Mouse (Mus musculus) limb, embryonic 11.5 days (tissue): Measurements from ENCODE around the gene Dcun1d2. TPM values are rescaled to one million over a fixed set of nuclear protein-coding genes. Genes with fewer than 3 reads are reported as not detected.
"Not testable (repeated sequence)": the region's sequence is repeated elsewhere in the genome, so short reads cannot be mapped to it uniquely, and the experiment has no call there.

ENCODE experiments used
- ATAC-seq: fragments of 200-750 bp; cut with Nextera tagmentation; 2 replicates; pipeline ENCODE4 v1.8.0; 2017; ENCODE audit warnings: low read depth; ENCODE audit not compliant: insufficient number of reproducible peaks, low FRiP score, low TSS enrichment
- DNase-seq: peaks from one replicate; pipeline ENCODE4 v3.0.0-alpha.2; 2015; ENCODE audit warnings: low spot score
- H3K27ac ChIP-seq: fragments of 300-500 bp; sonication (generic); replicated peaks from 2 replicates; pipeline ENCODE4 v1.5.1; 2014; ENCODE audit warnings: low read depth, mild to moderate bottlenecking, low read length
- H3K27me3 ChIP-seq: fragments of 300-500 bp; sonication (generic); 2 replicates; pipeline ENCODE4 v1.6.1; 2014; ENCODE audit warnings: mild to moderate bottlenecking, low read length, mixed read lengths; ENCODE audit not compliant: control insufficient read depth, insufficient read depth
- H3K36me3 ChIP-seq: fragments of 300-500 bp; sonication (generic); 2 replicates; pipeline ENCODE4 v1.6.1; 2014; ENCODE audit warnings: mild to moderate bottlenecking, low read length, moderate library complexity, mixed read lengths; ENCODE audit not compliant: control insufficient read depth, insufficient read depth
- H3K4me1 ChIP-seq: fragments of 300-500 bp; sonication (generic); 2 replicates; pipeline ENCODE4 v1.6.1; 2014; ENCODE audit warnings: low read length, mixed read lengths; ENCODE audit not compliant: control insufficient read depth, insufficient read depth
- H3K4me2 ChIP-seq: fragments of 300-500 bp; sonication (generic); 2 replicates; pipeline ENCODE4 v1.6.1; 2014; ENCODE audit warnings: low read depth, mild to moderate bottlenecking, moderate library complexity; ENCODE audit not compliant: severe bottlenecking
- H3K4me3 ChIP-seq: fragments of 300-500 bp; sonication (generic); 2 replicates; pipeline ENCODE4 v1.5.1; 2014; ENCODE audit warnings: low read depth, low read length
- H3K9ac ChIP-seq: fragments of 300-500 bp; sonication (generic); 2 replicates; pipeline ENCODE4 v1.6.1; 2014; ENCODE audit warnings: mild to moderate bottlenecking, low read length
- H3K9me3 ChIP-seq: fragments of 300-500 bp; sonication (generic); 2 replicates; pipeline ENCODE4 v1.6.1; 2016; ENCODE audit warnings: low read length; ENCODE audit not compliant: control insufficient read depth
- WGBS: fragments of 180-500 bp; shearing (Covaris S2); extraction: QIAGEN DNeasy Blood & Tissue Kit; methylation state at CpG from one replicate; pipeline ENCODE4 v1.1.7; 2014; 5-methylcytosine and 5-hydroxymethylcytosine counted together
- polyA plus RNA-seq: library from polyadenylated mRNA; unstranded; fragments of >200 nt; fragmentation: Nextera tagmentation; extraction: Ambion mirVana; gene quantifications from 2 replicates; pipeline ENCODE4 v1.2.1, GENCODE M21; 2014

The Dcun1d2 gene
- polyA plus RNA-seq: 26.9 and 28.7 TPM in 2 replicates

DNA sequence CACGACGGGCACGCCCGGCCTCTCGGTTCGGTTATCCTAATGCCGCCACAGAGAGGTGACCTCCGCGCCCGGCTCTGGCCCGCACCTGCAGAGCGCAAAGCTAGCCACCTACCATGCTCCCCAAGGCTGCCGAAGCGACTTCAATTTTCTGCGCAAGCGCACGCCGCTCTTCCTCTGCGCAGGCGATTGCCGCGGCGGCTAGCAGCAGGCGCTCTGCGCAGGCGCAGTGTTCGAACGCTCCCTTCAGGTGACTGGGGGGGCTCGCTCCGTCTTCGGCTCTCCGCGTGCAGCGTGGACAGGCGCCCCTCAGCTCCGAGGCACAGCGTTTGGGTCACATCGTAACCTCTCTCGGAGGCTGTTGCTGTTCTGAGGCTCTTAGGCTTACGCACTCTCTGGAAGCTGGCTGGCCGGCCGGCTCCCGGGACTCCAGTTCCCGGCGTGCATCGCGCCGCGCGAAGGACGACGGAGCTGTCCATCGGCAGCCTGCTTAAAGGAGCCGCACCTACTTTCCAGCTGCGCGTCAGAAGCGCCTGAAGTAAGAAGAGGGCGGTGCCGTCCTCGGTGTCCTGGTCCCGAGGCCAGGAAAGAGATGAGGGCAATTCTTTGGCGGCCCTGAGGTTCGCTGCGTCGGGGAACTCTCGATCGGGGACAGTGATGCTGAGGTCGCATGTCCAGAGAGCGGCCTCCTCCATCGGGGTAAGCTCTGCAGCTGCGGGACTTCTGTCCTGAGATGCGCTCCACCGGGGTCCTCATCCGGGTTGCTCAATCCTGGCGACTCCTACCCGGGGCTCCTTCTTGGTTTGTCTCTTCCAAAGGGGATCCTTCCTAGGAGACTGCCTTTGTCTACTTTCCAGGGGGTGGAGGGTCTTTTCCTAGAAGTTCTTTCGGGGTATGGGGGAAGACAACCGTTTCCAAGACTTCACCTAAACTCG, at the start of gene Dcun1d2, which contains the start of gene Tmco3:
TSS of gene Dcun1d2 (minus strand) at position 440 of the 932 bp plus-strand sequence.
TSS of gene Tmco3 (plus strand) at position 499 of the 932 bp plus-strand sequence.
- H3K27ac ChIP-seq: peak within 1 kb of the TSS; percentile 70
- no peaks in the 10 kb centered on the region for H3K27me3 ChIP-seq
- no peaks in the 10 kb centered on the region for H3K36me3 ChIP-seq
- H3K9ac ChIP-seq: peak within 1 kb of the TSS; percentile 57
- under 1% methylated on average over 79 of the region's 79 CpGs for WGBS
- H3K9me3 ChIP-seq: no peaks in the 10 kb centered on the region
- DNase-seq (peak; percentile 93), ATAC-seq (peak; percentile 92)
- H3K4me3 ChIP-seq: peak within 1 kb of the TSS; percentile 72
- peak within 1 kb of the TSS; percentile 85 for H3K4me2 ChIP-seq
- peaks cover 6% of the 10 kb centered on the region for H3K4me1 ChIP-seq

- no peak for DNase-seq
- Histone ChIP-seq H3K4me3 (peak overlapping the region; percentile 89; the same call in 1 of the 2 replicates), H3K4me1 (no peaks in the 10 kb centered on the region), H3K36me3 (peaks cover 4% of the 10 kb centered on the region), H3K9me3 (no peaks in the 10 kb centered on the region), H3K4me2 (no peak overlapping the region), H3K9ac (no peak overlapping the region; the same call in 1 of the 2 replicates), H3K27ac (no peak overlapping the region), H3K27me3 (no peaks in the 10 kb centered on the region)
- 86% methylated on average over 3 of the region's 3 CpGs for WGBS
- ATAC-seq: no peak
Observed at GRCm38 (mm10) chr8:13337678-13338077, 49.7 kb upstream of the Dcun1d2 start.

DNA sequence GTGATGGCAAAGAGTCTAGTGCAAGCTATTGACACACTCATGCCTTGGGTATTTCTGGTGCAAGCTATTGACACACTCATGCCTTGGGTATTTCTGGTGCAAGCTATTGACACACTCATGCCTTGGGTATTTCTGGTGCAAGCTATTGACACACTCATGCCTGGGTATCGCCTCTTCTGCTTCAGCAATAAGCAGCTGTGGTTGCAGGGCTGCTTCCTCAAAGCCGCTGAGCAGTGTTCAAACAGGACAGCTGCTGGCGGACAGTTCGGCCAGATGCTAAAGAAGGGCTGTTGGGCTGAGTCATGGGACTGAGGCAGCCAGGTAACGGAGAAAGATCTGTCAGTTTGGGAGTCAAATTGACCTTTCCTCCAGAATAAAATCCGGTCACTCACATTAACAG, 49.3 kb upstream of the Dcun1d2 start:
- not testable (repeated sequence) for H3K9me3 ChIP-seq, DNase-seq, H3K36me3 ChIP-seq, H3K4me2 ChIP-seq, H3K27me3 ChIP-seq, ATAC-seq, H3K4me3 ChIP-seq, H3K27ac ChIP-seq, H3K4me1 ChIP-seq, H3K9ac ChIP-seq
- 89% methylated on average over 6 of the region's 6 CpGs for WGBS

DNA sequence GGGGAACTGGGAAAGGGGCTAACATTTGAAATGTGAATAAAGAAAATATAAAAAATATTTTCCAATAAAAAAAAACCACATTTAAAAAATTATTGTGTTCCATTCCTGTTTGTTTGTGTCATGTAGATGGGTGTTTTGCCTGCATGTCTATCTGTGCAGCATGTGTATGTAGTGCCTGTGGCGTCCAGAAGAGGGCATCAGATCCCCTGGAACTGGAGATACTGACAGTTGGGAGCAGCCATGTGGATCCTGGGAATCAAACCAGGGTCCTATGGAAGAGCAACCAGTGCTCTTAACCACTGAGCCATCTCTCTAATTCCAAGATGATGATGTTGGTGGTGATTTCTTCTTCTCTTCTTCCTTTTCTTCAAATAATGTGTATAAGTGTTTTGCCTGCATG, 46.7 kb upstream of the Dcun1d2 start:
- WGBS: 40% methylated on average over 1 of the region's 1 CpGs
- Histone ChIP-seq H3K27me3 (no peaks in the 10 kb centered on the region), H3K9ac (no peak overlapping the region), H3K4me1 (no peaks in the 10 kb centered on the region), H3K4me3 (no peak overlapping the region), H3K36me3 (no peaks in the 10 kb centered on the region), H3K4me2 (no peak overlapping the region), H3K9me3 (no peaks in the 10 kb centered on the region), H3K27ac (no peak overlapping the region)
- DNase-seq (no peak), ATAC-seq (no peak)

GRCm38 (mm10) chr8:13326598-13326997, 38.7 kb upstream of the Dcun1d2 start:
- Histone ChIP-seq H3K27me3 (no peaks in the 10 kb centered on the region), H3K9ac (no peak overlapping the region), H3K4me1 (no peaks in the 10 kb centered on the region), H3K36me3 (no peaks in the 10 kb centered on the region), H3K4me3 (no peak overlapping the region), H3K9me3 (no peaks in the 10 kb centered on the region), H3K27ac (no peak overlapping the region), H3K4me2 (no peak overlapping the region)
- no peak for ATAC-seq
- 37% methylated on average over 5 of the region's 5 CpGs for WGBS
- peak; percentile 52 for DNase-seq

DNA sequence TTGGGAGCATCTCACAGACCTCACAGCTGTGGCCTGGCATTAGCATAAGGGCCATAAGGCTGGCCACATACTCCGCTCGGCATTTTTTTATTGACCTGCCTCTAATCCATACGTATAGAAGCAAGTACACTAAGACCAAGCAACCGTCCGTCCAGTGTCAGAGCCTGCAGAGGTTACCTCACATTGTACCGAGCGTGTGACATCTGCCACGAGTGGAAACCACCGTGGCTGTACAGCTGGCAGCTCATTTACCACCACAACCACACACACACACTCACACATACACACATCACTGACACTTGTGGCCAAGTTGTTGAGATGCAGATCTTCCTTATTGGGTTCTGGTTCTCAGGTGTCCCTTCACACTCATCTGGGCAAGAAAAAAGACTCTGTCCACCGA, 28.7 kb upstream of the Dcun1d2 start:
- no peak overlapping the region for H3K4me3 ChIP-seq
- H3K4me2 ChIP-seq: no peak overlapping the region
- no peaks in the 10 kb centered on the region for H3K27me3 ChIP-seq
- H3K27ac ChIP-seq: no peak overlapping the region
- WGBS: 94% methylated on average over 10 of the region's 10 CpGs
- H3K9me3 ChIP-seq: no peaks in the 10 kb centered on the region
- ATAC-seq (no peak), DNase-seq (no peak)
- no peaks in the 10 kb centered on the region for H3K4me1 ChIP-seq
- H3K9ac ChIP-seq: no peak overlapping the region
- no peaks in the 10 kb centered on the region for H3K36me3 ChIP-seq

GRCm38 (mm10) chr8:13314922-13315321, 27.0 kb upstream of the Dcun1d2 start:
- Histone ChIP-seq H3K9ac (no peak overlapping the region), H3K4me2 (no peak overlapping the region), H3K27ac (no peak overlapping the region), H3K36me3 (no peaks in the 10 kb centered on the region), H3K27me3 (no peaks in the 10 kb centered on the region), H3K4me3 (no peak overlapping the region), H3K9me3 (no peaks in the 10 kb centered on the region), H3K4me1 (no peaks in the 10 kb centered on the region)
- DNase-seq: no peak
- no peak for ATAC-seq
- 85% methylated on average over 3 of the region's 3 CpGs for WGBS

DNA sequence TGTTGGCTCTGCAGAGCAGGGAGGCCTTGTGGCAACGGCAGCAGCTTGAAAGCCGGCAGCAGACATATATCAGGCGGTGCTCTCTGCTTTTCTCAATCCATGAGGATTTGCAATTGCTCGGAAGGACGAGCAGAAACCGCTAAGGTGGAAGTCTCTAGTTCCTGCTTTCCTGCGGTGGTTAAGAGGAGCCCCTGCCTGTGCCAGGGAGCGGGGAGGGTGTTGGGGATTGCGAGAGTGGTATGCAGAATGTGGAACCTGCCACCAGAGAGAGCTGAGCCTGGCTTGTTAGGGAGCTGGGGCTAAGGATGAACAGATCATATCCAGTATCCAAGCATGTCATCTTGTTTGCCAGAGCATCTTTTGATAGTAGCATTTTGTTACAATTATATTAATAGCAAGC, 19.0 kb upstream of the Dcun1d2 start:
- Histone ChIP-seq H3K36me3 (peaks cover 6% of the 10 kb centered on the region; the same call in 1 of the 2 replicates), H3K4me1 (no peaks in the 10 kb centered on the region), H3K9ac (no peak overlapping the region), H3K4me3 (no peak overlapping the region), H3K27me3 (no peaks in the 10 kb centered on the region), H3K4me2 (no peak overlapping the region), H3K9me3 (no peaks in the 10 kb centered on the region), H3K27ac (no peak overlapping the region)
- WGBS: 87% methylated on average over 9 of the region's 9 CpGs
- ATAC-seq (no peak), DNase-seq (no peak)
